Mouse (Mus musculus) layer of hippocampus, adult 18-20 months (tissue): Measurements from ENCODE around the gene Esf1. TPM values are rescaled to one million over a fixed set of nuclear protein-coding genes. Genes with fewer than 3 reads are reported as not detected.
"Not testable (repeated sequence)": the region's sequence is repeated elsewhere in the genome, so short reads cannot be mapped to it uniquely, and the experiment has no call there.

ENCODE experiments used
- DNase-seq, 2 experiments: peaks; one replicate each; pipeline ENCODE4 v3.0.0; 2022; ENCODE audit warnings: low spot score in 2 of 2
- long read RNA-seq: library from polyadenylated mRNA; stranded (forward); transcript quantifications from one replicate; pipeline ENCODE4 v2.0.0, GENCODE M21; 2021
- total RNA-seq, 2 experiments: library from RNA; stranded (reverse); gene quantifications; 2 replicates each; pipeline ENCODE4 v1.2.3; 2021

Gene Esf1
- total RNA-seq = 10 to 100 TPM; 18.4 to 21.0 TPM
- long read RNA-seq, transcript Esf1-201 (14 exons, 3,396 nt) = major isoform, 11 of 12 reads
- long read RNA-seq, partial matches to known transcripts = 1 of 12 reads
- long read RNA-seq, other reads (novel, unspliced or antisense) = 0 of 12 reads

DNA sequence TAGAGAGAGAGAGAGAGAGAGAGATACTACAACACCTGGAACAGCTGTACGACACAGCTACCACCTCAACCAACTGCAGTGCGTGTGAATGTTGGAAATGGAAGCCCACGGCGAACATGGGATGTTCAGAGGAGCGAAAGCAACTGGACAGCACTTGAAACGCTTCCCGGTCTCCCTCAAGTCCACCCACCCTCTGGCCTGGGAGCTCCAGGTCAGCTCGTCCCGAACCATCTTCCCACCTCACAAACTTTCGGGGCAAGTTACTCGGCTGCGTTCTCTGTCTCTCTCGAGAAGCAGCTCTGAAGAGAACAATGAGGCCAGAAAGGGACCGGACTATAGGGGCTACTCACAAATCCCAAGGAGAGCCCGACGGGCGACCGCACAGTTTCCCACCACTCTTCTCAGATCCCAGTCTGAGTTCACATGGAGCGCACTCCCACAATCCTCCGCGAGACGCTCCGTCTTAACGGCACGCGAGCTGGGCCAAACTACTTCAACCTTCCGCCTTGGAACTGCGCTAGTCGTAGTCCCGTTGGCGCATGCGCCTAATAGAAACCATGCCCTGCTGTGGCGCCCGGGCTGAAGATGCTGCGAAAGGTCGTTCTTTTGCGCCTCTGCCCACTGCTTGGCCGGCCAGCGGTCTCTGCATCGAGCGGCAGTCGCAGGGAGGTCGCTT, at the start of gene Esf1, which contains the start of gene Ndufaf5:
Gene Esf1, minus strand, starts transcription at position 438 of the 676 bp plus-strand sequence.
Gene Ndufaf5, plus strand, starts transcription at position 523 of the 676 bp plus-strand sequence.
- DNase-seq = peak; percentile 96 to 99

- peak in 1 of 2 experiments; percentile 20 for DNase-seq
Observed at GRCm38 (mm10) chr2:140215965-140216364, 45.6 kb upstream of the Esf1 start.

GRCm38 (mm10) chr2:140215415-140215814, 45.1 kb upstream of the Esf1 start:
- DNase-seq = no peak

DNA sequence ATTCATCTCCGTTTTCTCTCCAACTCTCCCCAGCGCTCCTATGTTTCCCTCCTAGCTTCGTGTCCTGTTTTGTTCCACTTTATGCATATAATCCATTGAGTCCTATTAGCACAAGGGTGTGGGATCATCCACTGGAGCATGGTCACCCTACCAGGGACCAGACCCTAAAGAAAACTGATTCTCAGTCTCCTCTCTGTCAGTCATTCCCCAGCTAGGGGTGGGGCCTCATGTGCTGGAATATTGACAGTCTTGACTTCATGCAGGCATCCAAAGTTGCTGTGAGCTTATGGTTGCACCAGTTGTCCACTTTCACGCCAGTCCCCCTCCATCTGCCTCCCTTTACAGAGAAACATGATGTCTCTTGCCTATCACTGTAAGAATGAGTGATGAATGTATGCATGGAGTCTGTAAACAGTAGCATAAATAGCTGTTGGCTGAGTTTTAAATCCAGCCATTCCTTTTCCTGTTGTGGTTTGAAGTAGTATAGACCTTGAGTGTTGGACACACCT, 44.2 kb upstream of the Esf1 start:
- DNase-seq = no peak

GRCm38 (mm10) chr2:140203756-140204155, 33.4 kb upstream of the Esf1 start:
- no peak for DNase-seq

- DNase-seq = peak; percentile 7 to 19
Observed at GRCm38 (mm10) chr2:140202573-140202972, 32.2 kb upstream of the Esf1 start.

GRCm38 (mm10) chr2:140200713-140201112, 30.3 kb upstream of the Esf1 start:
- peak in 1 of 2 experiments; percentile 20 for DNase-seq

GRCm38 (mm10) chr2:140185685-140186210, 15.4 kb upstream of the Esf1 start:
- not testable (repeated sequence) for DNase-seq

- no peak for DNase-seq
Observed at GRCm38 (mm10) chr2:140170803-140171553, 614 bp upstream of the Esf1 start.

GRCm38 (mm10) chr2:140169057-140169456, 1.3 kb downstream of the Esf1 start:
- DNase-seq = no peak

GRCm38 (mm10) chr2:140163351-140163854, 7.0 kb downstream of the Esf1 start:
- DNase-seq = no peak

- DNase-seq = peak in 1 of 2 experiments; percentile 26
Observed at GRCm38 (mm10) chr2:140159186-140159730, 11.1 kb downstream of the Esf1 start.

- DNase-seq = not testable (repeated sequence)
Observed at GRCm38 (mm10) chr2:140151743-140152142, 18.6 kb downstream of the Esf1 start, which contains the start of gene Gm17374. Gene Gm17374, plus strand, starts transcription at chr2:140152043.

GRCm38 (mm10) chr2:140125516-140125915, 44.8 kb downstream of the Esf1 start:
- no peak for DNase-seq

DNA sequence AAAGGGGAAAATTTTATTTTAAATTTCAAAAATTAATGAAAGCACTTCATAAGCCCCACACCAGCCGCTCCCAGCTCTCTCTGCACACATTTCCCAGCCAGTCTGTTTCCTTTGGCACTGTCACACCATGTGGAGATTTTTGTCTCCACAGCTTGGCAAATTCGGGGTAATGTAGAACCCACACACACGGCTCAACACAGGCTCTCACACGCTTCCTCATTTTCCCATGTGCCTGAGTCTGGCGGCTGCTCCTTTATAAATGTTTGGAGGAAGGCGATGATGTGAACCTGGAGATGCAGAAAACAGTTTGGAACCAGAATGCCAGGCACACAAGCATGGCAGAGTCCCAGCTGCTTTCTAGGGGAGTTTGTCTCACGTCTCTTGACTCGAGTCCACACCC, 56.5 kb downstream of the Esf1 start:
- DNase-seq = peak; percentile 61 to 85

DNA sequence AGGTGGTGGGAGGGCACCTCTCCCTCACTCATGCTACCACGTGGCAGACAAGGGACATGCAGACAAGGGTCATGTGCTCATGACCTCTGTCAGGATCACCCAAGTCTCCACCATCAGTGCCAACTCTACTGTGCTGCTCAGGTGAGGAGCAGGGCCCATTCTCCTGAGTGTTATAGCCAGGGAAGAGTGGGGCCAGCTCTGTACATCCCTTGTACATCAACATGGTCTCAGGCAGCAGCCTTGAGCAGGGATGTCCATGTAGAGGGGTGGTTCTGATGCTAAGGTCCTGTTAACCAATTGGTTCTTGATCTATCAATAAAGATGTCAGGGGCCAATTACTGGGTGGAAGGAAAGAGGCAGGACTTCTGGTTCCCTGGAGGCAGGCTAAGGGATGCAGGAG, 61.4 kb downstream of the Esf1 start:
- DNase-seq = no peak

DNA sequence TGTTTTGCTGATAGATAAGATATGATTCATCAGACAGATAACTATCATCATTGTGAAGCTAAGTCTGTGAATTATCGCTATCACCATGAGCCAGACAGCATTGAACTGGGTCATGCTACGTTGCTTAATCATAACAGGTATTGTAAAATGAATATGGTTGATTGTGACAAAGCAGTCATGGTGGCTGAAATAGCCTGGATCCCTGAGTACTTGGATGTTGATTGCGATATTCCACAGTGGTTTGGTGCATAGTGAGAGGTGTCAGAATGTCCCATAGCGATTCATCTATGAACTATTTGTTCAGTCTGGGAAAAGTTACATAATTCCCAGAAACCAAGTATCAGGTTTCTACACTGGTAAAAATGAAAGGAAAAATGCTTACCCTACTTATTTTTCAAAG, 62.7 kb downstream of the Esf1 start:
- DNase-seq = no peak

- DNase-seq = peak in 1 of 2 experiments; percentile 43
Observed at GRCm38 (mm10) chr2:140104951-140105350, 65.4 kb downstream of the Esf1 start.

DNA sequence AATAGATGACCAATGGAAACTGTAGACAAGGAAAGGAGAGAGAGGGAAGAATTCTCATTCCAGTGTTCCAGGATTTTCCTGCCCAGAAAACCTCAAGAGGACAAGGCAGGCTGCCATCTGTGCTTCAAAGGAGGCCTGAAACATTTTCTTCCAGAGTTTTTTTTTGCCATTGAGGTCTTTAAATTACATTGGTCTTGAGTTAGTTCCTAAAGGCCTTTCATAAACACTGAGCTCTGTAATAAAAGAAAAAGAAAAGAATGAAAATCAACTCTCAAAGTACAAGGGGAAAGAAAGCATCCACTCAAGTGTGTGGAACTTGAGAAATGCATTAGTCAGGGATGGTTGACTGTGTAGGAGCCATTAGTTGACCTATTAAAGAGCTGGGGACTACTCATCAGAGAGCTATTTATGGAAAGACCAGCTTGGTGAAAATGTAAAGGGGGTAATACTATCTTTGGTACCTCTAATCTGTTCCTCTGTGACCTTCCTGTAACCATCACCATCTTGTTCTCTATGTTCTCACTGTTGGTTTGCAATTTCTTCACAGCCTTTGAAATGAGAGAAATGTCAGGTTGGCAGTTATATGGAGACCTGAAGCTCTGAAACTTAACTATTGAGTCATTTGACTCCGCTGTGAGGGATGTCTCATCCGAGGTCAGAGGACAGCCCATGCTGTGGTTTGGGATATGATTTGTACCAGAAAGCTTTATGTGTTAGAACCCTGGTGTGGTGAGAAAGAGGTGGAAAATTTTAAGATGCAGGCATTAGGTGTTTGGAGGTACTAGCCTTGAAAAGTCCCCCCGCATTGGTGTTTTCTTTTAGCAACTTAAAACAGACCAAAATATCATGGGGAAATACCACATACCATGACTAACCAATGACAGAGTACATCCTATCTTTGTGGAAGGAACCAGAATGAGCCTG, 69.6 kb downstream of the Esf1 start:
- no peak for DNase-seq

DNA sequence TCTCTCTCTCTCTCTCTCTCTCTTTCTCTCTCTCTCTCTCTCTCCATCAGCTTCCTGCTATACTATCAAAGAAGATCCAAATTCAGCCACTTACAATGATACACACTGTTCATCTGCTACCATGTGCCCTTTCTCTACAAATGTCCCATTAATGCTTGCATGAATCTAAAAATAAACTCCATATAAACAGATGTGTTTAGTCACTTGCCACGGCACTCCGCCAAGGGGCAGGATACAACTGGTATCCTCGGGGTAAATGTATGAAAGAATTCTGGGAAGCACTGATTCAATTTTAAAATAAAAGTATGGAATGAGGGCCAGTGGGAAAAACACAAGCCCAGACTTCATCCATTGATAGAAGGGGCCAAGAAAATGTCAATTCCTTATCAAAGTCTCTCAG, 70.4 kb downstream of the Esf1 start:
- no peak for DNase-seq
